Mouse (Mus musculus) retina, adult 2 months (tissue): Measurements from ENCODE around the gene Hs3st5.
"Not testable (repeated sequence)": the region's sequence is repeated elsewhere in the genome, so short reads cannot be mapped to it uniquely, and the experiment has no call there.

Experiments
- DNase-seq: peaks from one replicate; pipeline ENCODE4 v3.0.0-alpha.2; 2012; ENCODE audit warnings: low read depth, low spot score

Gene Hs3st5

DNA sequence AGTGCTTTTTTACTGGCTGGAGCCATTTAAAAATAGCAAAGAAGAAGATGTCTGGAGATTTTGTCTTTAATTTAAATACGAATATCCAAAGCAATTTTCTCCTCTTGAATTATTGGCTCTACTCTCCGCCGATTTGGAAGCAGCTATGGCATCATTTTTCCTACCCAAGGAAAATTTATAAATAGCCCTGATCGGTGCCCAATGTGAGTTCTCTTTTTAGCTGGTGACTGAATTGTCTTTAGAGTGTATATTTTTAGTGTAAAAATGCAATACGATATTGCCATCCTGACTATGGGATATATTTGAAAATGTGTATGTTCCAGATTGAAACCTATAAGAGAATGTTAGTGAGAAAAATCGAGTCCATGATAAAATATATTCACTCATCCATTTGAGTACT, 51.1 kb downstream of the Hs3st5 start:
- DNase-seq, result no peak

DNA sequence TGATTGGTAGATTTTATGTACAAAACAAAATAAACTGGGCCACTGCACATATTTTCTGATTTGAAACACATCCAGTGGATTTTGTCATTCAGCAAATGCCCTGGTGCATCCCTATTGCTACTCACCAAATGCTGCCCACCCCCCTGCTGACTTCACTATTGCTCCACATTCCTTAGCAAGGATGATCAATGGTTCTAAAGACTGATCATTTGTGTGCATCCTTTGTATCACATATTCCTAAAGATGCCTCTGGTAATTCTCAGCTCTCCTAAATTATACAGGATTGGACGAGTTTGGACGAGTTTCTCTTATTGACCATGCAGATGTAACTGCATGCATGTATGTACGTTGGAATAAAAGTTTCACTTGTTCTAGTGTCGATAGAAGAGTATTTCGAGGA, 52.1 kb downstream of the Hs3st5 start:
- DNase-seq, result no peak

DNA sequence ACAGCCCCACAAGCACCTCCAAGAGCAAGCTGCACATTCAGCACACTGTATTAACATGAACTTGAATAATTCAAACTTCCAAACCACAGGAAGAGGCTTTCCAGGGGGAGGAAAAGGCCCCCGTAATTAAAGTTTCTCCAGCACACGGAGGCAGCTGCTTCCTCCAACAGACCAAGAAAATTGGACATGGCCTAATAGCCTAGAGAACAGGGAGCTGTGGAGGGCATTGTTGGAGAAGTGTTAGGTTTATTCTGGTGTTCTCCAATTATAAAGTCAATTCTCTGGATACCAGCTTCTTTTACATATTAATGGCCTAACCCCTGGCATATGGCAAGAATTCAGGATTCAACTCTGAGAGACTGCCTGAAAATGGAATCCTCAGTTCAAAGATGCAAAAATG, 60.6 kb downstream of the Hs3st5 start:
- DNase-seq, result no peak

DNA sequence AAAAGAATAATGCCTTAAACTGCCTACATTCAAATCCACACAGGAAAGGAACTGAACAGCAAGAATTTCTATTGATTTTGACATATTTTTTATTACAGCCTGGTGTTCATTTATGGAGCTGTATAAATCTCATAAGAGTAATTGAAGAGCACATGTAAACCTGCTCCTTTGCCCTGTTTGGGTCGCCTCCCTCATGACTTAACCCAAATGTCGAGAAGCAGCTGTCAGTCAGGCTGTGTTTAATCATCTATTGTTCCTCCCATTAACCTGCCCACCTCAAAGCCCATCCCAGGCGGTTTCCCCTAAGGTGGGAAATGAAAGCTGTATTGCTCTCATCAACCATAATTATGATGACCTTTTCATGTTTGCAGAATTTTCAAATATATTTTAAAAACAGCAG, 65.9 kb downstream of the Hs3st5 start:
- DNase-seq, result no peak

DNA sequence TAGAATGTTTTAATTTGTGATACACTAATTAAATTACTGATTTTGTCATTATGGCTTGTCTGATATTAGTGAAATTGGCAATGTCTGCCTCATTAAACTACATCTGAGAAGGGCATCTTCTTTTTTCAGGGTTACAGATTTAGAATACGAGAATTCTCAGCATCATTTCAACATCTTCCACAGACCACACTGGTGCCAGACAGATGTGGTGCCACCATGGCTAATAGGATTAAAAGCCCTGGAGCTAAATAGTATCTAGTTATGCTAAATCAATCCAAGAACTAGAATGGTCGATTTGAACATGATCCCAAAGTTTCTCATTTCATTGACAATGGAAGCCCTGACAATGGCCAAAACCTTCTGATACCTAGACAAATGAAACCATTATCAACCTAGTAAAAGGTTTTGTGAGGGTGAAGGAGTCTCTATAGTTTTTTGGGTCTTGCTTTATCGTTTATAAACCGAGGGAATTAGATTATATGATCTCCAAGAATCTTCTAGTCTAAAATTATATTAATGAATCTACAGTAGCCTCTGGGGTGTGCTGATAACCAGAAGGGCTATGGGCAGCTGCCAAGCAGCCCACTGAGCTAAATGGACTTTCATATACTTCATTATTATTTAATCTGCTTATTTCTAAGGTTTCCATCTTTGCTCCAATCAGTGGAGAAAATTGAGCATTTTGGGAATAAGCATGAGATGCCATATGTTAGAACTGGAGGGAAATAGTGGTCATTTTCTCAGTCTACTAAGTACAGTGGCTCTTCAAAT, 71.9 kb downstream of the Hs3st5 start:
- DNase-seq, result no peak

DNA sequence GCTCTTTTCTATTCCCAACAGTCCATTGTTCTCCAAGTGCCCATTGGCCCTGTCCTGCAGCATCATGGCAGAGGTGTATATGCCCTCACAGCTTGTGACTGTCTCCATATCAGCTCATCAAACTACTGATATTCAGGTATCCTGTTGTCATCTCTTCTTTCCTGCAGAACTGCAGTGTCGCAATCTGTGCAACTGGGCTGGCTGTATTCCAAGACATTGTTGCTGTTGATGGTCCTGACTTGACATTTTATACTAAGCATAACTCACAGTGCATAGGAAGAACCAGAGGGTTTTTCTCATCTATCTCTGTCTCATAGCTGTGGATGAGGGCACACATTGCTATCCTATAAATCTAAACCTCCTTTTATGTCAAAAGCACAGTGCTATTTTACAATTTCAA, 103.8 kb downstream of the Hs3st5 start:
- no peak for DNase-seq

DNA sequence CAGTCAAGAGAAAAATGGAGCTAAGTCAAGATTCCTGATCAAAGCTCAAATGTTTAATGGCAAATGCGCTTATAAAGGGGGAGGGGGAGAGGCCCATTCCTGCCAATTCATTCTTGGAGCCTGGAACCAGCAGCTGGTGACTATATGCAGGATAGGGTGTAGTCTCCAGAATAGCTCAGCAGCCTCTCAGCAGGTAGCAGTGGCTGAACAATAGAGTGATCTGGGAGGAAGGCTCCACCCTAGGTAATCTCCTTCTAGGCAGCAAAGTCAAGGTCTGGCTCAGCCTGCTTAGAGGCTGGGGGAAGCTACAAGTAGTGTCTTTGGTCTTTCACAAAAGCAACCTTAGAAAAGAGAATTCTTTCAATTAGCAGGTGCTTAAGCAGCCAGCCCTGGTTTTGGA, 104.8 kb downstream of the Hs3st5 start:
- not testable (repeated sequence) for DNase-seq

DNA sequence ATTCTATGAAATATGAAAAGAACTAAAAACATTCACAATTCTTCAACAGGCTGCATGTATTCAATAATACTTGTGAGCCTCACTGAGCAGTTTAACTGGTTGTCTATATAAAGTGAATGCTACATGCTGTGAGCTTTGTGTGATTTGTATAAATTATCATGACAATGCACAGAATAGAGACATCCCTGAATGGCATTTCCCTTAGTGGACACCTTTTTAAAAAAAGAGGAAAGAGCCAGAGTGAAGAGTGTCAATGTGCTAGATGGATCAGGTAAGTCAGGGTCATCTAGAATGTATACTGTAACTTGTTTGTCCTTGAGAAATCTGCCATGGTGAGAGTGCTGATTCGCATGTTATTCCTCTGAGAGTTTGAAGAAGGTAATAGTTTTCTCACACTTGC, 116.4 kb downstream of the Hs3st5 start:
- DNase-seq, result no peak

DNA sequence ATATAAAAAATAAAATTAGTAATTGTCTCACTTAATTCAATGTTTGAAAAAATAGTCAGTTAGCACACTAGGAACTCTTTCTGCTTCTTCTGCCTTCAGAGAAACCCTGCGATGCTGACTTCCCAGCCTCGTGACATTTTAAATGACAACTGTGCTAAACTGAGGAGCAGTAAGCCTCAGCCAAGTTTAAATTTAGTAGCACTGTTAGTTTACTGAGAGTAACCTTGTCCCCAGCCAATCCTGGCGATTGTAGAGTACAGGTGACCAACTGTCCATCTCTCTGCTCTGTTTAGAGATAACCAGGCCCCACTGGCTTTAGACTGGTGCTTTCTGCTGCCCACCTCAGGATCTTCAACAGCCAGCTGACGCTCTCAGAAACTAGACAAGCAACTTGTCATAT, 121.3 kb downstream of the Hs3st5 start:
- DNase-seq, result no peak

DNA sequence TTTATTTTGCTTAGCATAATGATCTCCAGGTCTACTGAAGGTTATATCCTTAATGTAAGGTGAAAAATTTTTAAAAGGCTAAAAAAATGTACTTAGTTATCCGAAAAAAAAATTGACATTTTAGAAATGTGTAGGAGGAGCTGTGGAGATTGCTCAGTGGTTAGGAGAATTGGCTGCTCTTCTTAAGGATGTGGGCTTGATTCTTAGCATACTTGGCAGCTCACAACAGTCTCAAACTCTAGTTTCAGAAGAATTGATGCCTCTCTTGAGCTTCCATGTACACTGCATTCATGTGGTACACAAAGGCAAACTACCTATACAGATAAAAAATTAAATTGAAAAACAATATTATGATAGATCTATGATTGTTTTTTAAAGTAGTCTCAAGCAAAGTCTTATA, 125.1 kb downstream of the Hs3st5 start:
- DNase-seq, result no peak

DNA sequence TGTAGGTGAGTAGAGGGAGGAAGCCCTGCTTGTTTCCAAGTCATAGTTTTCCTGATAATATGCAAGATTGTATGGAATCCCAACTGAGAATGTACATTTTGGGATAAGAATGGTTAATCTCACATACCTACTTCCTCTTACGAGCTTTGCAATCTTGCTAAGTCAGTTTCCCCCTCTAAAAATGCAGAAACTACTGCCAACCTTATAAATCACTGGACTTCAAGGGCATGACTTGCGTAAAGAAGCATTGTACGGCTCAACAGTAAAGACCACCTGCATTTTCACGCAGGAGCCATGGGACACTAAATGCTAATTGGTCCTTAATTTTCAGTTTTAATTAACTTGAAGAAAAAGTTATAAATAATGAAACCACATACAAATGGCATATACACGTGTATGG, 144.0 kb downstream of the Hs3st5 start:
- no peak for DNase-seq

DNA sequence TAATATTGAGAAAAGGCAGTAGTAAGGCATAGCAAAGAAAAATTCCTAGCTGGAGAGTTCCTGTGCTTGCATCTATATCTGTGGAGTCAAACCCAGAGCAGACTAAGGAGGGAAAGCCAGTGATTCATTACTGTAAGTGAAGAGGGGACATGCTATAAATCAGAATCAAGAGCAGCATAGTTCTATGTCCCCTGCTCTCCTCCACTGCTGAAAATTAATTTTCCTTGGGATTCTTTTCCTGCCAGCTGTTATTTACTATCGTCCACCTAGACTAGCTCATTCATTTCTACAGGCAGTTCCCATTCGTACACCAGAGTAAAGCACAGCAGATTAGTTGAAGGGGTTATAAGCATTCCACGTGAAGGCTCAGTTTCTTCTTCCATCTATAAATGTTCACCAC, 207.4 kb downstream of the Hs3st5 start:
- no peak for DNase-seq

DNA sequence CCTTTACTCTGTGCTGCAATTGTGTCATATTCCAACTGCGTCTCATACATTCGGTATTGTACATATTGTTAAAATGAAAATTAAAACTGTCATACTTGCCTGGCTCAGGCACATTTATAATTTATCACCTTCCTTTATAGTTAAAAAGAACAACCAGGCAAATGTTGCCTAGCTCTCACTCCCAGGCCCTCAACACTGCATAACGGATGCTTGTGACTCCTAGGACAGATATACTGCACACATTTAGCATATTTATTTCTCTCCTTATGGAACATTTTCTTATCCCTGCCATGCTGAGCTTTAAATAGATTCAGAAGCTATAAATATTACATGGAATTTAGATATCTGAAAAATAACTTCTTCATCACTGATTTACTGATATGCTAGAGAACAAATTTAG, 219.6 kb downstream of the Hs3st5 start:
- DNase-seq, result no peak

DNA sequence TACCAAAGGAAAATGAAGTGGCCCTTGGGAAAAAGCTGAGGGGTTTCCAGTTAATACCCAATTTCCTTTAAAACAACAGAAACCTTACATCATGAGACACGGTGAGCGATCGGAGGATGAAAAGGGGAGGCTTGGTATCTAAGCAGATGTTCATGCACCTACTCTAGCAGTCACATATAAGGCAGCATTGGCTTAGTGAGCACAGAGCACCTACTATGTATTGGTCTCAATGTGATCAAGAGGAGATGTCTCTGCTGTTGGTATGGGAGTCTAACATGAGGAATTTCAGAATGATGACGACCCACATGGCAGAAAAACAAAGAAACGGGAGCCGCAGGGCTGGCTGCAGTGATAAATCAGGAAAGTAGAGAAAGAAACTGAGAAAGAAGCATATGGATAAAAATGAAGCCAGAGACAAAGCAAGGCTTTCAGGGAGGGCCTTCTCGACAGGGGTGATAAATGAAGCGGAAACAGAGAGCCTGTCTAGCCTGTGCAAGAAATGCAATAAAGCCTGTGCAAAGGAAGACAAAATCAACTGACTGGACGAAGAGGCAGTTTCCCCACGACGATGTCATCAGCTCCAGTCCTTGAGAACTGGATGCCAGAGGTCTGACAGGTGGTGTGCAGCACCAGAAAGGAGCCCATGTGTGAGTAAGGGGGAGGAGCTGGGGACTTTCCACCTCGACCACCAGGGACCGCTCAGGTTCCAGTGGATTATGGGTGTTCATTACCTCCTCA, 222.9 kb downstream of the Hs3st5 start:
- DNase-seq, result no peak

DNA sequence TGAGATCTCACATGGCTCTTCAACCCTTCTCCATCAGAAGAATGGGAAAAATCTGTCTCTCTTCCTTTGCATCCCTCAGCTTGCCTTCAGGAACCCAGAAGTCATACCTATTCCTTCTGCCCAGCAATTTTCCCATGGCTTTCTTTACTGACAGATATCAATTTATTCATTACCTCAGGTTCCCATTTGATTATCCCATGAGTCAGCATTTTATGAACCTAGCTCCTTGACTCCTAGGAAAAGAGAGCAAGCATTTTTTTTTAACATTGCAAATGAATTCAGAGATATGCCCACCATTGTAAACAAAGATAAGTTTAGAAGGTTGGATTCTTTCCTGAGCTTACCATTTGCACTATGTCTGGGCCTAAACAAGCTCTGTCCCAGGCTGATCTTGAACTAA, 232.8 kb downstream of the Hs3st5 start:
- no peak for DNase-seq

DNA sequence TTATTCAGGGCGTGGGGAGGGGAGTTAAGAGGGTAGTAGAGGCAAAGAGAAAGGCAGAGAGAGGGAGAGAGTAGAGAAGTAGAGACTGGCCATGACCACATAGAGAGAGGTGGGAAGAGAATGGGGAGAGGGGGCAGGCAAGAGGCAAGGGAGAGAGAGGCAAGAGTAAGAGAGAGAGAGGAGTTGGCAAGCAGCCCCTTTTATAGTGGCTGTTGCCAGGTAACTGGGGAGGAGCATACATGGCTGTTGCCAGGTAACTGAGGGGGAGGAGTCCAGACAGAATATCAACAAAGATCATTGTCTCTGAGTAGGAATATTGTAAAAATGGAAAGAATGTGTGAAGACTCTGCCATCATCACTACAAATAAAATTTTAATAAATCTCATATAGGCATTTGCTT, 243.4 kb downstream of the Hs3st5 start:
- no peak for DNase-seq

DNA sequence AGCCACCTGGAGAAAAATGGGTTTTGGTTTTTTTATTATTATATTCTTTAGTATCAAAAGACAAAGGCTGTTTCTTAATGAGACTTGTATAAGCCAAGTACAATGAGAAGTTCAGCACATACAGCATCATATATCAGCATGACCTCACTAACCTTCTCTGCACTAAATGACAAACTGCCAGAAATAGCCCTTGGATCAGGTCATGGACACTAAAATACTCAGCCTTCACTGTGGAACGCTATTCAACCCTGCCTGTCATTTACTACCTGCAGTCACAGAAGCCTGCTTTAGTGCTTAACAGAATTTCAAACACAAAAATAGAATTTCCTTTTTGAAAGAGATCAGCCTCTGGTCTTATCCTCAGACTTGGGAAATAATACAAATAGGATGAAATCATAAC, 247.9 kb downstream of the Hs3st5 start:
- no peak for DNase-seq

DNA sequence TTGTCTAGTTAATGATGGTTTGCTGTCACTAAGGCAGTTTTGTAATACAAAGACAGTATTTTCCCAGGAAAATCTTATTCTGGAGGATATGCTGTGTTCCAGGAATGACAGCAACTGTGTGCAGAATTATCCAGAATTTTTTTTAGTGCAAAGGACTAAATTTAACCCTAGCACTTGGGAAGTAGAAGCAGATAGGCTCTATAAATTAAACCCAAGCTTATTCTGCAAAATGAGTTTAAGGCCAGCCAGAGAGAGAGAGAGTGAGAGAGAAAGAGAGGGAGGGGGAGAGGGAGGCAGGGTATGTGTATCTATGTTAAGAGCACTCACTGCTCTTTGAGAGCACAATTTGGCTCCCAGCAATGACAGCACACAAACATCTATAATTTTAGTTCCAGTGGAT, 267.0 kb downstream of the Hs3st5 start:
- DNase-seq, result no peak

DNA sequence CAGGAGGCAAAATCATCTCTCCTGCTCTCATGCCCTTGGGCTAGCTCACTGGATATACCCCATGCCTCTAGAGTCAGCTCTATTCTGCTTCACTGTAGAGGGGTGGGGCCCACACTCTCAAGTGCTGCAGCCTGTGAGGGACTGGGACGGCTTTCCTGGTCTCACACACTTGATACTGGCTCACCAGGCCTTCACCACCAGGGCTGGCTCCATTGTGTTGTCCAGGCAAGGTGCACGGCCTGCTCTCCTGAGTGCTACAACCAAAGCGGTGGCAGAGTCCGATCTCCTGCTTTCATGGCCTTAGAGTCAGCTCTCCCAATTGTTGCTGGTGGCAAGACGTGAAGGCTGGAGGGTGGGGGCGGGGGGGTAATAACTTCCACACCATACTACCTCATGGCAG, 268.3 kb downstream of the Hs3st5 start:
- DNase-seq, result no peak

DNA sequence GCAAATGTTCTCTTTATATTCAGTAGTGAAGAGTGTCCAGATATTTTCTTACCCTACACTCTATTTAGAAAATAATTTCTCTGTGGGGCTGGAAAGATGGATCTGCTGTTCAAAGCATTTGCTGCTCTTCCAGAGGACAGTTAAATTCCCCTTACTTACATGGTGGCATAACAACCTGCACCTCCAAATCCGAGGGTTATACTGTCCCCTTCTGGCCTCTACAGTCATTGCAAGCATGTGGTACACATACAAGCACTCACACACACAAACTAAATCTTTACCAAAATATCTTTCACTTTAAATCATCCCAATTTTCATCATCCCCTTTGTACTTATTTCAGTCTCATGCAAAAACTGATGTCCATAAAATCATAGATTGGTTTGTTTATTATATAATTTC, 275.0 kb downstream of the Hs3st5 start:
- DNase-seq, result no peak

DNA sequence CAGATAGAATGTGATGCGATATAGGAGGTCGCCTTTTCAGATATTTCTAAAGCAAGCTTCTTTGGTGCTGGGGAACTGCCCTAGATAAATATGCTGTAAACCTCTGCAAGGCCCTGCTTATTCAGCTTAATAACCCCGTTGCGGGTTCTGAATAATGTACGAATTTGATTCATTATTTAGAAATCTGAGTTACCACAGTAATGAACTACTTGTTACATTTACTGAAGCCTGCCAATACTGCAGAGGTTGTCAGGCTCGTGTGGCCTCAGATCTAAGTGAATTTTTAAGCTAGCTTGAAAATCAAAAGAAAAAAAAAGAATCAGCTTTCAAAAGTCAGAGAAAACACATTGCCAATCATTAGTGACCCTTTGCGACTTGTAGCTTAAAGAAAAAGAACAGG, 280.4 kb downstream of the Hs3st5 start:
- DNase-seq, result no peak

DNA sequence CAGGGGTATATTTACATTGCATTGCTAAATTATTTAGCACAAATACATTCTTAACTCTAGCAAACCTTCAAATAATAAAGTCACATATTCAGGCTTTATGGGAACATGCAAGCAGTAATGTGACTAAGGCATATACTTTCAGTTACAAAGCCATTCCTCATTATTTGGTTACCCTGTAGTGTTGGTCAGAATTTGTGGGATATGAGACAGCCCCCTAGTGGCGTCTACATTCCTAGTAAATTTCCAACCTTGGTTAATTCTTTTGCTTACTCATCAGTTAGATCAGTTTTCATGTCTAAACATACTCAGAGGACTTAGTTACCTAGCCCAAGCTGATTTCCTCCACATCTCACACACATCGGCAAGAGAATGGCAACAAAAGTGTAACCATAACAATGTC, 285.2 kb downstream of the Hs3st5 start:
- no peak for DNase-seq

DNA sequence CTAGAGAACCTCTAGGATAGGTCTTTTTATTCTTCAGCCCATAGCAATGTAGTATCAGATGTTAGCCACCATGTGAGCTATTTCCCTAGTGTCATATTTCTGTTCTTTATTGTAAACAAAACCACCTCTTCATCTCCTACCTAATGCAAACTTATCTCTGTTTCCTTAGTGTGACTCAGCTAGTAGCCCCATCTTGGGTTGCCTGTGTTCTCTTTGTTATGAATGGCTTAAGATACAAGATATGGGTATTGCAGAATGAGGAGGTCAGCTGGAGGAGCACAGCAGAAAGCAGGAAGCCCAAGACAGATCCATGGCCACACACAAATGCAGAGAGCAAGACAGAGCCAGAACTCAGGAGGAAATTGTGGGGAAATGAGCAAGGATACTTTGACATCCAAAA, 288.7 kb downstream of the Hs3st5 start:
- DNase-seq, result no peak
